Mouse (Mus musculus) large intestine, adult 2 months (tissue): ENCODE data around the gene Gne. TPM values are rescaled to one million over a fixed set of nuclear protein-coding genes. Genes with fewer than 3 reads are reported as not detected.
A peak's percentile ranks its signal among the peaks of the same experiment; 100 is the strongest.
"Not testable (repeated sequence)": the region's sequence is repeated elsewhere in the genome, so short reads cannot be mapped to it uniquely, and the experiment has no call there.

Source experiments
- DNase-seq: peaks from one replicate; pipeline ENCODE4 v3.0.0-alpha.2; 2012; ENCODE audit warnings: low read depth, low spot score
- WGBS: fragments of 180-500 bp; shearing (Covaris S2); methylation state at CpG from one replicate; pipeline ENCODE4 v1.1.7; 2018; 5-methylcytosine and 5-hydroxymethylcytosine counted together
- polyA plus RNA-seq: library from polyadenylated mRNA; depleted of rRNA; stranded (reverse); fragments of >200 nt; gene quantifications from 2 replicates; pipeline ENCODE4 v1.2.3, GENCODE M21; 2012

Gne gene
- polyA plus RNA-seq, 1 experiment = 34.3 TPM

GRCm38 (mm10) chr4:44073799-44074198, 10.2 kb downstream of the Gne start:
- DNase-seq = no peak

DNA sequence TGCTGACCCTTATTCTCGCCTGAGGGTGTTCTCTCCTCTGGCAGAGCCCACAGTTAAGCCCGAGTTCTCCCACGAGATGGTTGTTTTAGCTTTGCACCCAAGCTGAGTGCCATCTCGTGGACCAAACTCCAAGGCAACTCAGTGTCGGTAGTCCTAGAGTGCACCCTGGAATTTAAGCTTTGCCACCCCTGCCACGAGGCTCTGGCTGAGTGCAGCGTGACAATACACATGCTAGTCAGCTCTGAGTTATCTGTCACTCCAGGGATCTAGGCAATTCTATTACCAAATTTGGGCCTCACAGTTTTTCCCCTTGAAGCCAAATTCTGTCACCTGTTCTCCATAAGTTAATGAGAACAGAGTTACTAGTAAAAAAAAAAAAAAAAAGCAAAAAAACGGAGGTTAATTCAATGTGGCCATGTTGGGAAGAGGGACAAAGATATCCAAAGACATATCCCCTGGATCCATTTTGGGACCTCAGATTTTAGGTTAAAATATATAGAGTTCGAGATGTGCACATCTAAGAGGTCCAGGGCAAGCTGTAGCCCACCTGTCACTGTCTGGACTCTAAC, 11.0 kb downstream of the Gne start:
- no peak for DNase-seq
- 4% methylated on average over 9 of the region's 9 CpGs for WGBS

More at GRCm38 (mm10) chr4:44073799-44074198, 10.2 kb downstream of the Gne start:
- 36% methylated on average over 3 of the region's 3 CpGs for WGBS

DNA sequence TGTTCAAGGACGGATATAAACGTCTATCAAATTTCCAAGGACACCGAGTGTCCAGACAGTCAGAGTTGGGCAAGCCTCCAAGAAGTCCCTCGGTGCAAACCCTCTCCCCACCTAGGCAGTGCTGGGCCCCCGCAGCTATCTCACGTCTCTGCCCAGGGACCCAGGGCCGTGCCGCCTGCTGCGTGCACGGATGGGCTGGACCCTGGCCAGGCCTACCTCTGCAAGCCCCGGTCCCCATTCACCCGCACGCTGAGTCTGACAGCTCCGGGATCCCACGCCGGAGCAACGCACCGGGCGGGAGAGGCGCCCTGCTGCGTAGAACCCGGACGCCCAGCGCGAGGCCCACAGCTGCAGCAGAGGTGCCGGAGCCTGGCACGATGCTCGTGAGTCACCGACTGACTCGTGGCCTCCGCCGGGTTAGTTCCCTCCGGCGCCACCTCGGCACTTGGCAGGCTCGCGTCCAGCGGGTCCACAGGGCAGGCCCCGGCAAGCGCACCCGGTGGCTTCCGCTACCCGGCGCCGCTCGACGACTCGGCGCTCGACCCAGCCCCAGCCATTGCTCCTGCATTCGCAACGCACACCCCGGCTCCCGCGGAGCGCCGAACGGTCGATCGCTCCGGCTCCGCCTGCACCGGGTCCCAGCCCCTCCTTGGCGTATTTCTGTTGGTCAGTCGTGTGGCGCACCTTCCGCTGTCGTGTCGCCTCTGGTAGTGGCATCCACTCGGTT, 11.7 kb downstream of the Gne start:
- DNase-seq = no peak
- under 1% methylated on average over 70 of the region's 70 CpGs for WGBS

- DNase-seq = peak; percentile 85
- WGBS = under 1% methylated on average over 11 of the region's 11 CpGs
Measured at GRCm38 (mm10) chr4:44071741-44072145, 12.2 kb downstream of the Gne start.

DNA sequence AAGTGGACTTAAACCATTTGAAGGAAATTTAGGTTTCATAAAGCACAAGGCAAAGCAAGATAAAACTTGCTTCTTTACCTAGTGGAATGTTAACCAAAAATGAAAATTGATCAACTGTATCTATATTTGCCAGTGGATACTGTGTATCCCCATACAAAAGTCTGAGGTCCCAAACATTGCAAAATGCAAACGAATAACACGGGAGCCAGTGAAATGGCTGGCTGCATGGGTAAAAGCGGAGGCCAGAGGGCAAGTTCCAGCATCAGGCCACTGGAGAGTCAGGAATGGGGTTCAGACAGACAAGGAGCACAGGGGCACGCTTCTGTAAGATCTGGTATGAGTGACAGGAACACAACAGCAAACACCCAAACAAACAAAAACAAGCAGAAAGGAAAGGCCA, 13.3 kb downstream of the Gne start:
- no peak for DNase-seq
- WGBS = 37% methylated on average over 4 of the region's 4 CpGs

DNA sequence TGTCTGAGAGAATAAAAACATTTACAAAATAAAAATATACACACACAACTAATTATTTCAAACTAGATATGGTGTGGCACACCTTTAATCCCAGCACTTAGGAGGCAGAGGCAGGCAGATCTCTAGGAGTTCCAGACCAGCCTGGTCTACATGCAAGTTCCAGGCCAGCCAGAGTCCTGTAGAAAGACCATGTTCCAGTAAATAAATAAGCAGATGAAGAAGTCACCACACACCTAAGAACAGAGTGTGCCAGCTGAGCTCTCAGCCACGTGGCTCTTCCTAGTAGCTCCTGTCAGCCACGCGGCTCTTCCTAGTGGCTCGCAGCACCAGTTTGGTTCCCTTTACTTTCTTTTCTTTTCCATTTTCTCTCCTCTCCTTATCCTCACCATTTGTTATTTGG, 14.6 kb downstream of the Gne start:
- WGBS = 44% methylated on average over 4 of the region's 4 CpGs
- no peak for DNase-seq

- no peak for DNase-seq
- 21% methylated on average over 9 of the region's 9 CpGs for WGBS
Measured at GRCm38 (mm10) chr4:44068736-44069135, 15.2 kb downstream of the Gne start.

DNA sequence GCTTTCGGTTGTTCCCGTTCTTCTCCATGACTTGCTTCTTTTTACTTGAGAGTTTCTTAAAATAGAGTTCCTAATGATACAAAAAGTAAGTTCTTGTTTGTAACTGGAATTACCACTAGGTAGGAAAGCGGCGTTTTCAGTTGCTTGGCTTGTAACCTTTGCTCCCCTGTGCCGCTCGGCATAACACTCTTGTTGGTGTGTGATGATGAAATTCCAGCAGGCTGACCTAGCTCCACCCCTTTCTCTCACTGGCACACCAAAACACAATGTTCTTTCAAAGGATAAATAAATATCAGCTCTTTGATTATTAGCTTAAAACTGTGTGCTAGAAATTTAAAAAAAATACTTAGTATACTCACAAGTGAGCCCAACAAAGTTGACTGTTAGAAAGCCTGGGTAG, 17.1 kb downstream of the Gne start:
- DNase-seq = no peak
- 30% methylated on average over 6 of the region's 6 CpGs for WGBS

GRCm38 (mm10) chr4:44065355-44066025, 18.5 kb downstream of the Gne start:
- 14% methylated on average over 16 of the region's 16 CpGs for WGBS
- DNase-seq = peak; percentile 71

- no peak for DNase-seq
- WGBS = 70% methylated on average over 14 of the region's 14 CpGs
Measured at GRCm38 (mm10) chr4:44062816-44063215, 21.2 kb downstream of the Gne start.

DNA sequence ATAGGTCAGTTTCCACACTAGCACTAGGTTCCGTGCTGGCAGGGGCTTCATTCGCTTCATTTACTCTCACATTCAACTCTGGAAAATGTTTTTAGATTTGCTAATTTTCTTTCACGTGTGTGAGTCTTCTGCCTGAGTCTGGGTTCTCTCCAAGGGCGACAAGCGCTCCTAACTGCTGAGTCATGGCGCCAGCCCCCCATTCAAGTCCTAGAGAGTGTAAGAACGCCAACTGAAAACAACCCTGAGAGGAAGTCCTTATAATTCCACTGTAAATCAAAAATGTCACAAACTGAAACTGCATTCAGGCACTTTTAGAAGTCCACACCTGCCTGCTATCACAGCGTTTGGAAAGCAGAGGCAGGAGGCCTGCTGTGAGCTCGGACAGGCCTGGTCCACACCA, 21.9 kb downstream of the Gne start:
- WGBS = 52% methylated on average over 9 of the region's 9 CpGs
- DNase-seq = no peak

GRCm38 (mm10) chr4:44059674-44060073, 24.3 kb downstream of the Gne start:
- WGBS = 65% methylated on average over 13 of the region's 13 CpGs
- no peak for DNase-seq

DNA sequence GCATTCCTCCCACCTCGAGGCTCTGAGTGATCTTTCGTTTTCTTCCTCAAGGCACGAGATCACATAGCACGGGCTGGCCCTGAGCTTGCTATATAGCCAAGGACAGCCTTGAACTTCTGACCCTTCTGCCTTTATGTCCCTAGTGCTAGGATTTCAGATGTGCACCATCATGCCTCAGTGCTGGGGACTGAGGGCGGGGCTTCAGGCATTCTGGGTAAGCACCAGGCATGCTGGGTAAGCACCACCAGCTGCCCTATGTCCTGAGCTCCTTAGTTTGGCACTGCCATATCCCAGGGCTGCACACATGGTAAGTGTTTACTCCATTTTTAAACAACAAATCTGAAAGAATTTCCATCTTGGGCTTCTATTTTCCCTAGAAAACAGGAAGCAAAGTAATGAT, 34.2 kb downstream of the Gne start:
- 67% methylated on average over 5 of the region's 5 CpGs for WGBS
- no peak for DNase-seq

DNA sequence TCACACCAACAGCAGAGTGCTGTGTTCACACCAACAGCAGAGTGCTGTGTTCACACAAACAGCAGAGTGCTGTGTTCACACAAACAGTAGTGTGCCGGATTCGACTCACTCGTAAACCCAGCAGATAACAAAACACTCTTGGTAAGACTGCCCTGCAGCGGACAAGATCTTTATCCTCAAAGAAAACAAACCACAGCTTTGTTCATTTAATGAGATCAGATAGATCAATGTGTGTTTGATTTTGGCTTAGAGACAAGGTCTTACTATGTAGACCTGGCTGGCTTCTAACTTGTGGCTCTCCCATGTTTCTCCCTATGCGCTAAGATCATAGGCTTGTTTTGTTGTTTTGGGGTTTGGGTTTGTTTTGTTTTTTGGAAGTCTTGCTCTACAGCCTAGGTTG, 37.9 kb downstream of the Gne start:
- no peak for DNase-seq

GRCm38 (mm10) chr4:44044685-44045356, 39.2 kb downstream of the Gne start:
- WGBS = 82% methylated on average over 5 of the region's 5 CpGs
- no peak for DNase-seq

More for the DNA sequence above, 37.9 kb downstream of the Gne start:
- WGBS = 55% methylated on average over 5 of the region's 5 CpGs

DNA sequence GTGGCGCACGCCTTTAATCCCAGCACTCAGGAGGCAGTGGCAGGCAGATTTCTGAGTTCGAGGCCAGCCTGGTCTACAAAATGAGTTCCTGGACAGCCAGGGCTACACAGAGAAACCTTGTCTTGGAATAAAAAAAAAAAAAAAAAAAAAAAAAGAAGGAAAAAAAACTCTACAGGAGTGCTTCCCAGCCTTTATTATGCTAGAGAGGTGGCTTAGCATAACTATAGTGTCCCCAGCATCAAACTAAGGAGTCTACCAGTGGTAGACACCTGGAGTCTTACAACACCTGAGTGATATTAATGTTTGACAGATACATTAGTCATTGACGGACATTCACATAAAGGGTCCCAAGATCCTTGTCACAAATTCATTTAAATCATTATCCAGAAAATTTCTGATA, 40.8 kb downstream of the Gne start:
- DNase-seq = not testable (repeated sequence)
- WGBS = 77% methylated on average over 4 of the region's 4 CpGs

DNA sequence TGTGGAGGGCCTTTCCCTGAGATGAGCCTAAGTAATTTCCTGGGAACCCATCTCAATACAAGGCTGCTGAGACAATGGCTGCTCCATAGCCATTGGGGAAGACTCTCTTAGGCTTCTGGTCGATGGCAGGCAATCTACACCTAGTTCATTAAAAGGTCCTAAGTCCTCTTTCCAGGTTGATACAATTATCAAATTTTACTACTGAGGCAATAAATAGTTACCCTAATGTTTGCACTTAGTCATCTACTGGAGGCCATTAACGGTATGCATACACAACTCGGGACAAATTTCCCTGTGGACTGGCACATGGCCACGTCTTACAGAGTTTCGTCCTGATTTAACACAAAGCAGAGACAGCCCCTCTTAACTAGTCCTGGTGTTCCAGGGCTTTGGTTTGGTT, 41.5 kb downstream of the Gne start:
- DNase-seq = no peak
- 27% methylated on average over 5 of the region's 5 CpGs for WGBS

- DNase-seq = no peak
- WGBS = 59% methylated on average over 4 of the region's 4 CpGs
Measured at GRCm38 (mm10) chr4:44040802-44041201, 43.2 kb downstream of the Gne start.

DNA sequence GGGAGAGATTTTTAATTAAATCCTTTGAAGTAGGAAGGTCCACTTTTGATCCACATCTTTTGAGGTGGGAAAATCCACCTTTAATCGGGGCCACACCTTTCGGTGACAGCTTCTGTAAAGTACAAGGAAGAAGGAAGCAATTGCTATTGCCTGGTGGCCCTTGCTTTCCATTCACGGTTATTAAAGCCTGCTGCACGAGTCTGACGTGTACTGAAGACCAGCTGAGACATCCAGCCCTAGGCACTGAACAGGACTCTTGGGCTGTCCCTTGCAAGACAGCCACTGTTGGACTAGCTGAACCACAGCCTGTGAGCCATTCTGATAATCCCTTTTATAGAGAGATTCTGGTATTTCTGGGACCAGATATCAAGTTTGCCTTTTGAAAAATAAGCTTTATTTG, 47.5 kb downstream of the Gne start:
- WGBS = 19% methylated on average over 5 of the region's 5 CpGs
- no peak for DNase-seq

DNA sequence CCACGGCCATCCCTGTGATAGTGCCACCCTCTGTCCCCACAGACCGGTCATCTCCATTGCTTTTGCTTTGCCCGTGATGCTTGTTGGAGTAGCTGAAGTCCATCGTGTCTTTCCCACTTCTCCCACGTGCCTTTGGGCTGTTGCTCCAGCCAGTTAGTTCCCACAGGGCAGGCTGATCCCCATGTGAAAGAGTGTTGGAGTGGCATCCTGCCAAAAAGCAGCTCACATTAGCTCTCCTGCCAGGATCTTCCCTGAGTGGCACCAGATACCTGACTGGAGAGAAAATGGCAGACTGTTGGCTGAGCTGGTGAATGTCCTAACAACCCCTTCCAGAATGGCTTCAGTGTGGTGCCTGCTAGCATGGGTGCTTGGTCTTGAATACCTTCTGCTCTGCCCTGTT, 52.5 kb downstream of the Gne start:
- WGBS = 74% methylated on average over 5 of the region's 5 CpGs
- DNase-seq = no peak
